Mouse (Mus musculus): ENCODE measurements around the gene Agbl5. TPM values are rescaled to one million over a fixed set of nuclear protein-coding genes. Genes with fewer than 3 reads are reported as not detected.
A peak's percentile ranks its signal among the peaks of the same experiment; 100 is the strongest.

Gene Agbl5
- polyA plus RNA-seq, 1 experiment, result 5.2 TPM

DNA sequence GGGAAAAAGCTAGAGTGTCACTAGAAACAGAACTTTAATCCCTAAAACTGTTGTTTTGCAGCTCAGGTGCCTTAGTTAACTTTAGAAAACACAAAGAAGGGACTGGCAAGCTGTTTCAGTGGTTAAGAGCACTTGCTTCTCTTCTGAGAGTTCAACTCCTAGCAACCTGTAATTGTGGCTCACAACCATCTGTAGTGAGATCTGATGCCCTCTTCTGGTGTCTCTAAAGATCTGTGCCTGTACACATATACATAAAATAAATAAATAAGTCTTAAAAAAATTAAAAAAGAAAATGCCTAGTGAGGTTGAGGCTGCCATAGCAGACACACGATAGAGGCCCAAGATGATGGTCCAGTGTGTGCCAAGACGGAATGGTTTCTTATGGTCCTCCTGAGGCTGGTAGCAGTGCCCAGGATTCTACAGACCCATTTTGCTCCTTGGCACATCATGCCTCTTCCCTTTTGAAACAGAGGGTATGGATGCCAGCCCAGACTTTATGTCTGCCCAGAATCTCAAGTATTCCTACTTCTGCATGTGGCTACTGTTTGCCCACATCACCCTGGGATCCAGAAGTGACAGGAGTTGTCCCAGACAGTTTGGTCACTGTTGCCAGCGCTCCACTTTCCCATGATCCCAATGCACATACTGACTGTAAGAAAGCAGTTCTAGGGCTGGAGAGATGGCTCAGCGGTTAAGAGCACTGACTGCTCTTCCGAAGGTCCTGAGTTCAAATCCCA lies 46.4 kb downstream of the Agbl5 start:
- Histone ChIP-seq H3ac (ENCODE audit: control insufficient read depth, insufficient read length, low read depth) (no peak overlapping the region), H3K27me3 (ENCODE audit: control insufficient read depth, insufficient read depth, insufficient read length) (no peaks in the 10 kb centered on the region), H3K79me2 (ENCODE audit: control insufficient read depth, insufficient read depth) (no peaks in the 10 kb centered on the region), H3K79me3 (ENCODE audit: low read depth) (no peaks in the 10 kb centered on the region), H3K36me3 (ENCODE audit: control insufficient read depth, insufficient read depth) (no peaks in the 10 kb centered on the region), H3K4me3 (ENCODE audit: insufficient read depth, poor library complexity, severe bottlenecking) (no peak overlapping the region)
- TF ChIP-seq MAX (IDR thresholded peaks at IDR 0.05), result no peak
- no peak for TF ChIP-seq MYOG (IDR thresholded peaks at IDR 0.05; ENCODE audit: control insufficient read depth, extremely low read depth, insufficient read length)
- no peak for TF ChIP-seq CEBPB (IDR thresholded peaks at IDR 0.05; ENCODE audit: low read depth)
- TF ChIP-seq MYOD1 (IDR thresholded peaks at IDR 0.05; ENCODE audit: control insufficient read depth, insufficient read length, low read depth), result no peak
- TF ChIP-seq USF1 (IDR thresholded peaks at IDR 0.05; ENCODE audit: low read depth), result no peak
- no peak for TF ChIP-seq FOSL1 (IDR thresholded peaks at IDR 0.05; ENCODE audit: insufficient read depth, low read length, poor library complexity, severe bottlenecking)
- no peak for TF ChIP-seq CTCF (IDR thresholded peaks at IDR 0.05; ENCODE audit: control insufficient read depth, insufficient read depth, insufficient read length)

DNA sequence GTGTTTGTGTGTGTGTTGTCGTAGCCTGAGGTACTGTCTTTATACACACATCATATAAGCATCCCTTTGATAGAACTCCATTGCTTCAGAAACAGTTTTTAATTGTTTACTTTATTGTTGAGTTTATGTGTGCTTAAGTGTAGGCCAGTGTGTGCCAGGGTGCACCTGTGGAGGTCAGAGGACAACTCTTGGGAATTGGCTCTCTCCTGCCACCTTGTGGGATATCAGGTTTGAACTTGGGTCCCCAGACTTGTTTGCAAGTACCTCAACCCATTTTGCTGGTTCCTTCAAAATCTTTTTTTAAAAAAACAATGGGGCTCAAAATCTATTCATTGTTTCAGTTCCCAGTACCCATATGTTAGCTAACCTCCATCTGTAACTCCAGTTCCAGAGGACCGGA lies 54.5 kb downstream of the Agbl5 start:
- no peaks in the 10 kb centered on the region for H3K27me3 ChIP-seq (ENCODE audit: control insufficient read depth, insufficient read depth, insufficient read length)
- no peaks in the 10 kb centered on the region for H3K79me3 ChIP-seq (ENCODE audit: low read depth)
- no peaks in the 10 kb centered on the region for H3K36me3 ChIP-seq (ENCODE audit: control insufficient read depth, insufficient read depth)
- no peak overlapping the region for H3K4me3 ChIP-seq (ENCODE audit: insufficient read depth, poor library complexity, severe bottlenecking)
- TF ChIP-seq FOSL1 (IDR thresholded peaks at IDR 0.05; ENCODE audit: insufficient read depth, low read length, poor library complexity, severe bottlenecking) (no peak), MYOD1 (IDR thresholded peaks at IDR 0.05; ENCODE audit: control insufficient read depth, insufficient read length, low read depth) (no peak), CTCF (IDR thresholded peaks at IDR 0.05; ENCODE audit: control insufficient read depth, insufficient read depth, insufficient read length) (no peak)
- H3K79me2 ChIP-seq (ENCODE audit: control insufficient read depth, insufficient read depth), result no peaks in the 10 kb centered on the region
- H3ac ChIP-seq (ENCODE audit: control insufficient read depth, insufficient read length, low read depth), result no peak overlapping the region

DNA sequence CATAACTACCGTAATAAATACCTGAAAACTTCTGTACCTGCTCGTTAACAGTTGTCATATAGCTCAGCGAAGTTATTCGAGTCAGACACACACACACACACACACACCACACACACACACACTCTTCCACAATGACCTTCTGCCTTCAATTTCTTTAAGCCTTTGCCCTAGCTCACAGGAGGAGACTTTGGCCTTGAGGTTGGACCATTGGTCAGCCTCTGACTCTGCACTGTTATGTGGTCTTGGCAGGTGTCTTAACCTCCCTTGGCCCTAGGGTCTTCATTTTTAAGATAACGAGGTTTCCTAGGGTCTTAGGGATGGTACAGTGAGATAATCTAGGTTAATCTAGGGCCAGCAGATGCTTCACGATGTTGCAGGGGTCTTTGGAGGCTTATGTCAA lies 55.9 kb downstream of the Agbl5 start:
- no peaks in the 10 kb centered on the region for H3K27me3 ChIP-seq (ENCODE audit: control insufficient read depth, insufficient read depth, insufficient read length)
- H3ac ChIP-seq (ENCODE audit: control insufficient read depth, insufficient read length, low read depth), result no peak overlapping the region
- no peak overlapping the region for H3K4me3 ChIP-seq (ENCODE audit: insufficient read depth, poor library complexity, severe bottlenecking)
- no peaks in the 10 kb centered on the region for H3K36me3 ChIP-seq (ENCODE audit: control insufficient read depth, insufficient read depth)
- TF ChIP-seq USF1 (IDR thresholded peaks at IDR 0.05; ENCODE audit: low read depth) (no peak), MYOD1 (IDR thresholded peaks at IDR 0.05; ENCODE audit: control insufficient read depth, insufficient read length, low read depth) (no peak), CEBPB (IDR thresholded peaks at IDR 0.05; ENCODE audit: low read depth) (no peak), FOSL1 (IDR thresholded peaks at IDR 0.05; ENCODE audit: insufficient read depth, low read length, poor library complexity, severe bottlenecking) (no peak), MYOG (IDR thresholded peaks at IDR 0.05; ENCODE audit: control insufficient read depth, extremely low read depth, insufficient read length) (no peak), CTCF (IDR thresholded peaks at IDR 0.05; ENCODE audit: control insufficient read depth, insufficient read depth, insufficient read length) (no peak), MAX (IDR thresholded peaks at IDR 0.05) (no peak)
- no peaks in the 10 kb centered on the region for H3K79me3 ChIP-seq (ENCODE audit: low read depth)
- no peaks in the 10 kb centered on the region for H3K79me2 ChIP-seq (ENCODE audit: control insufficient read depth, insufficient read depth)

DNA sequence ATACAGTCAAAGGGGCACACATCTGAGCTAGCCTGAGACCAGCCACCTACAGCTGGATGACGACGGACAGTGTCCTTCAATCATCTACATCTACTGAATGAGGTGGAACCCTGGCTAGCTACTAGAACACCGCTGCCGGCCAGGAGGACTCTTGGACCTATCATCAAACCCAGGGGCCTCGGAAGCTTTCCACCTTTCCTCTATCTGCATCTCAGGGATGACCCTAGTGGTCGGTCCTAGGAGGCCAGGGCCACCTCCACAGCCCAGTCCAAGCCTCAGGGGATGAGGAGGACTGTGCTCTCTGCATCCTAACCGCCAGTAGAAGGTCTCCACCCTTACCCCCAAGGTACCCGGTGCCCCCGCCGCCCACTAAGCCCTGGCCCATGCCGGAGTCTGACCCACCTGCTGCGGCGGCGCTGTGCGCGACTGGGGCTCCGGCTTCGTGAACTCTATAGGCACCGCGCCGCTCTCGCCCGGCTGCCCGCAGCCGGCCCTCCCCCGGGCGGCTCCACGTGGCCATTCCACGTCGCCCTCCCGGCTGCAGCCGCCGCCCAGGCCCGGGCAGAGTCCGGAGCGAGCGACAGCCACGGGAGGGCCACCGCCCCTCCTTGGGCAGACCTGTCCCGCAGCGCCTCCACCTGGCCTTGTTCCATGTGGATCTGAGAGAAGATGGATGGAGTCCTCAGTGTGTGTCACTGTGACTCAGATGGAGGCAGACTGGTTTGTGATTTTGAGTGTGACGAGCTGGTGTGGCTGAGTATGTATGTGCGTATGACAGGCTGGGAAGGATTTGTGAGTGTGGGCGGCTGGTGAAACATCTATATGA lies 56.7 kb downstream of the Agbl5 start, which contains the start of gene Cgref1:
Gene Cgref1, minus strand, starts transcription at position 636 of the 826 bp plus-strand sequence.
- Histone ChIP-seq H3K4me3 (ENCODE audit: insufficient read depth, poor library complexity, severe bottlenecking) (no peak within 1 kb of the TSS), H3ac (ENCODE audit: control insufficient read depth, insufficient read length, low read depth) (peak within 1 kb of the TSS; percentile 28), H3K27me3 (ENCODE audit: control insufficient read depth, insufficient read depth, insufficient read length) (no peaks in the 10 kb centered on the region), H3K79me3 (ENCODE audit: low read depth) (no peaks in the 10 kb centered on the region), H3K36me3 (ENCODE audit: control insufficient read depth, insufficient read depth) (no peaks in the 10 kb centered on the region), H3K79me2 (ENCODE audit: control insufficient read depth, insufficient read depth) (peaks cover 1% of the 10 kb centered on the region)
- TF ChIP-seq CEBPB (IDR thresholded peaks at IDR 0.05; ENCODE audit: low read depth), result no peak
- peak; percentile 34 for TF ChIP-seq MAX (IDR thresholded peaks at IDR 0.05)
- no peak for TF ChIP-seq MYOG (IDR thresholded peaks at IDR 0.05; ENCODE audit: control insufficient read depth, extremely low read depth, insufficient read length)
- peak; percentile 50 for TF ChIP-seq CTCF (IDR thresholded peaks at IDR 0.05; ENCODE audit: control insufficient read depth, insufficient read depth, insufficient read length)

DNA sequence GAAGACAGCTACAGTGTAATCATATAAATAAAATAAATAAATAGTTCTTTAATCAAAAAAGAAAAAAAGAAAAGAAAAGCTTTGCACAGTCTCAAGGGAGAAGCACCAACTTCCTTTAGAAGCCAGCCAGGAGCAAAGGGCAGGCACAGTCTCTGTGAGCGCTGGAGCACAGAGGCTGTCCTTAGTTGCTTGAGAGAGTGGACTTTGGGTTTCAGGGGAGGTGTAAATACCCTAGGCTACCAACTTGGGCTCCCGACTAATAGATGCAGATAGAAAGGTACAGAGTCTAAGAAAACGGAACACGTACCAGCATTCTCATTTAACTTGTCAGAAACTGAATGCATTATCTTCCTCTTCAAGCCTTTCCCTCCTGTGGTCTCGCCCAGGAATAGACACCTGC lies 60.1 kb downstream of the Agbl5 start:
- H3K4me3 ChIP-seq (ENCODE audit: insufficient read depth, poor library complexity, severe bottlenecking), result no peak overlapping the region

More for the DNA sequence above, 60.1 kb downstream of the Agbl5 start:
- H3ac ChIP-seq (ENCODE audit: control insufficient read depth, insufficient read length, low read depth), result no peak overlapping the region
- peaks cover 17% of the 10 kb centered on the region for H3K36me3 ChIP-seq (ENCODE audit: control insufficient read depth, insufficient read depth)
- peaks cover 32% of the 10 kb centered on the region for H3K79me2 ChIP-seq (ENCODE audit: control insufficient read depth, insufficient read depth)
- TF ChIP-seq FOSL1 (IDR thresholded peaks at IDR 0.05; ENCODE audit: insufficient read depth, low read length, poor library complexity, severe bottlenecking) (no peak), CEBPB (IDR thresholded peaks at IDR 0.05; ENCODE audit: low read depth) (no peak), MYOG (IDR thresholded peaks at IDR 0.05; ENCODE audit: control insufficient read depth, extremely low read depth, insufficient read length) (no peak), MAX (IDR thresholded peaks at IDR 0.05) (no peak), MYOD1 (IDR thresholded peaks at IDR 0.05; ENCODE audit: control insufficient read depth, insufficient read length, low read depth) (no peak), USF1 (IDR thresholded peaks at IDR 0.05; ENCODE audit: low read depth) (no peak), CTCF (IDR thresholded peaks at IDR 0.05; ENCODE audit: control insufficient read depth, insufficient read depth, insufficient read length) (no peak)
- peaks cover 9% of the 10 kb centered on the region for H3K79me3 ChIP-seq (ENCODE audit: low read depth)
- no peaks in the 10 kb centered on the region for H3K27me3 ChIP-seq (ENCODE audit: control insufficient read depth, insufficient read depth, insufficient read length)
